Mouse (Mus musculus) C2C12 (cell line): ENCODE results near the gene Aldh9a1.

ENCODE experiments used
- CTCF ChIP-seq: IDR thresholded peaks from one replicate; pipeline ENCODE4 v1.5.1; 2011; ENCODE audit not compliant: control insufficient read depth, insufficient read depth, insufficient read length
- FOSL1 ChIP-seq: IDR thresholded peaks from one replicate; pipeline ENCODE4 v1.8.0; 2011; ENCODE audit warnings: mild to moderate bottlenecking, low read length; ENCODE audit not compliant: poor library complexity, insufficient read depth, severe bottlenecking
- MAX ChIP-seq: IDR thresholded peaks from one replicate; pipeline ENCODE4 v1.6.1; 2011; ENCODE audit warnings: mild to moderate bottlenecking, control low read depth
- MYOD1 ChIP-seq: IDR thresholded peaks from one replicate; pipeline ENCODE4 v1.6.1; 2011; ENCODE audit warnings: low read depth; ENCODE audit not compliant: control insufficient read depth, insufficient read length
- USF1 ChIP-seq: IDR thresholded peaks from one replicate; pipeline ENCODE4 v1.6.1; 2011; ENCODE audit warnings: low read depth, mild to moderate bottlenecking, control low read depth, moderate library complexity

- no peak for TF ChIP-seq CTCF
- TF ChIP-seq MAX = no peak
- no peak for TF ChIP-seq MYOD1
- no peak for TF ChIP-seq USF1
- no peak for TF ChIP-seq FOSL1
Observed at GRCm38 (mm10) chr1:167352403-167352802, 2.6 kb downstream of the Aldh9a1 start.
